Mouse (Mus musculus): ENCODE data around the gene Gpm6b. TPM values are rescaled to one million over a fixed set of nuclear protein-coding genes. Genes with fewer than 3 reads are reported as not detected.

Gene Gpm6b
- polyA plus RNA-seq, 1 experiment = not detected

GRCm38 (mm10) chrX:166230515-166231267 is 8.0 kb upstream of the Gpm6b start:
- TF ChIP-seq FLI1 (IDR thresholded peaks at IDR 0.05; ENCODE audit: low read length) (no peak), GATA1 (IDR thresholded peaks at IDR 0.05; ENCODE audit: borderline replicate concordance, low read length) (no peak)
- Histone ChIP-seq H3K9me3 (no peaks in the 10 kb centered on the region), H3K36me3 (replicated peaks; ENCODE audit: low read length) (no peaks in the 10 kb centered on the region), H3K27me3 (replicated peaks) (peaks cover 24% of the 10 kb centered on the region), H3K4me3 (replicated peaks) (no peak overlapping the region), H3K4me1 (no peaks in the 10 kb centered on the region)

- H3K27me3 ChIP-seq (replicated peaks) = peaks cover 48% of the 10 kb centered on the region
- TF ChIP-seq GATA1 (IDR thresholded peaks at IDR 0.05; ENCODE audit: borderline replicate concordance, low read length) = no peak
- no peak for TF ChIP-seq FLI1 (IDR thresholded peaks at IDR 0.05; ENCODE audit: low read length)
- H3K4me1 ChIP-seq = peaks cover 11% of the 10 kb centered on the region
- H3K36me3 ChIP-seq (replicated peaks; ENCODE audit: low read length) = no peaks in the 10 kb centered on the region
- no peak overlapping the region for H3K4me3 ChIP-seq (replicated peaks)
- peaks cover 7% of the 10 kb centered on the region; the same call in 1 of the 2 replicates for H3K9me3 ChIP-seq
These were observed 2.6 kb upstream of the Gpm6b start for GRCm38 (mm10) chrX:166236131-166236530.

- H3K4me3 ChIP-seq (replicated peaks) = peak overlapping the region; percentile 91
- H3K27me3 ChIP-seq (replicated peaks) = peaks cover 52% of the 10 kb centered on the region
- TF ChIP-seq GATA1 (IDR thresholded peaks at IDR 0.05; ENCODE audit: borderline replicate concordance, low read length) (no peak), FLI1 (IDR thresholded peaks at IDR 0.05; ENCODE audit: low read length) (no peak)
- peaks cover 7% of the 10 kb centered on the region; the same call in 1 of the 2 replicates for H3K9me3 ChIP-seq
- peaks cover 11% of the 10 kb centered on the region for H3K4me1 ChIP-seq
- H3K36me3 ChIP-seq (replicated peaks; ENCODE audit: low read length) = no peaks in the 10 kb centered on the region
These were observed 809 bp downstream of the Gpm6b start for GRCm38 (mm10) chrX:166239520-166239919.

- Histone ChIP-seq H3K27me3 (replicated peaks) (peaks cover 56% of the 10 kb centered on the region), H3K9me3 (peaks cover 7% of the 10 kb centered on the region; the same call in 1 of the 2 replicates), H3K36me3 (replicated peaks; ENCODE audit: low read length) (no peaks in the 10 kb centered on the region), H3K4me1 (peaks cover 11% of the 10 kb centered on the region), H3K4me3 (replicated peaks) (no peak overlapping the region)
- TF ChIP-seq FLI1 (IDR thresholded peaks at IDR 0.05; ENCODE audit: low read length) = no peak
- TF ChIP-seq GATA1 (IDR thresholded peaks at IDR 0.05; ENCODE audit: borderline replicate concordance, low read length) = no peak
These were observed 2.0 kb downstream of the Gpm6b start for GRCm38 (mm10) chrX:166240751-166241150.

GRCm38 (mm10) chrX:166243261-166243885 is 4.7 kb downstream of the Gpm6b start:
- Histone ChIP-seq H3K4me1 (peaks cover 11% of the 10 kb centered on the region), H3K9me3 (peaks cover 7% of the 10 kb centered on the region; the same call in 1 of the 2 replicates), H3K4me3 (replicated peaks) (no peak overlapping the region), H3K27me3 (replicated peaks) (peaks cover 47% of the 10 kb centered on the region), H3K36me3 (replicated peaks; ENCODE audit: low read length) (no peaks in the 10 kb centered on the region)
- TF ChIP-seq FLI1 (IDR thresholded peaks at IDR 0.05; ENCODE audit: low read length) = no peak
- TF ChIP-seq GATA1 (IDR thresholded peaks at IDR 0.05; ENCODE audit: borderline replicate concordance, low read length) = no peak

- H3K4me1 ChIP-seq = peaks cover 5% of the 10 kb centered on the region
- no peak for TF ChIP-seq FLI1 (IDR thresholded peaks at IDR 0.05; ENCODE audit: low read length)
- TF ChIP-seq GATA1 (IDR thresholded peaks at IDR 0.05; ENCODE audit: borderline replicate concordance, low read length) = no peak
- H3K4me3 ChIP-seq (replicated peaks) = no peak overlapping the region
These were observed 32.8 kb downstream of the Gpm6b start for GRCm38 (mm10) chrX:166271489-166271888.

GRCm38 (mm10) chrX:166272646-166273045 is 33.9 kb downstream of the Gpm6b start:
- TF ChIP-seq GATA1 (IDR thresholded peaks at IDR 0.05; ENCODE audit: borderline replicate concordance, low read length) (no peak), FLI1 (IDR thresholded peaks at IDR 0.05; ENCODE audit: low read length) (no peak)
- Histone ChIP-seq H3K4me3 (replicated peaks) (no peak overlapping the region), H3K36me3 (replicated peaks; ENCODE audit: low read length) (no peaks in the 10 kb centered on the region), H3K4me1 (peaks cover 5% of the 10 kb centered on the region), H3K9me3 (no peaks in the 10 kb centered on the region), H3K27me3 (replicated peaks) (peaks cover 6% of the 10 kb centered on the region)

More at GRCm38 (mm10) chrX:166271489-166271888, 32.8 kb downstream of the Gpm6b start:
- peaks cover 3% of the 10 kb centered on the region for H3K27me3 ChIP-seq (replicated peaks)
- H3K9me3 ChIP-seq = no peaks in the 10 kb centered on the region
- no peaks in the 10 kb centered on the region for H3K36me3 ChIP-seq (replicated peaks; ENCODE audit: low read length)

GRCm38 (mm10) chrX:166279861-166280260 is 41.1 kb downstream of the Gpm6b start:
- Histone ChIP-seq H3K4me3 (replicated peaks) (no peak overlapping the region), H3K36me3 (replicated peaks; ENCODE audit: low read length) (no peaks in the 10 kb centered on the region), H3K4me1 (peaks cover 5% of the 10 kb centered on the region), H3K27me3 (replicated peaks) (peaks cover 5% of the 10 kb centered on the region), H3K9me3 (no peaks in the 10 kb centered on the region)
- TF ChIP-seq FLI1 (IDR thresholded peaks at IDR 0.05; ENCODE audit: low read length) (no peak), GATA1 (IDR thresholded peaks at IDR 0.05; ENCODE audit: borderline replicate concordance, low read length) (no peak)

- Histone ChIP-seq H3K9me3 (no peaks in the 10 kb centered on the region), H3K4me1 (no peaks in the 10 kb centered on the region), H3K4me3 (replicated peaks) (no peak overlapping the region), H3K36me3 (replicated peaks; ENCODE audit: low read length) (no peaks in the 10 kb centered on the region), H3K27me3 (replicated peaks) (peaks cover 14% of the 10 kb centered on the region)
- TF ChIP-seq GATA1 (IDR thresholded peaks at IDR 0.05; ENCODE audit: borderline replicate concordance, low read length) = no peak
- TF ChIP-seq FLI1 (IDR thresholded peaks at IDR 0.05; ENCODE audit: low read length) = no peak
These were observed 48.2 kb downstream of the Gpm6b start for GRCm38 (mm10) chrX:166286760-166287483.
